12 mouse cellular contexts compared by ENCODE assay signal in genomic region chr15:24992665-24993324, GRCm38 (mm10).
DNase-seq lines count a peak whose midpoint lies in the region; ATAC-seq lines count a peak whose summit lies in the region.
"Had no signal": no experiment of that assay in that cellular context is flagged by ENCODE, and none has a peak within 500 bp of the region (broad histone marks: within the 10 kb centered on the region; RNA-seq: fewer than 3 reads in every experiment).

No protein-coding gene starts in this region.

- no peaks in the 10 kb centered on the region for H3K4me1 ChIP-seq in midbrain, embryonic 11.5 days (ENCODE audit: control insufficient read depth, insufficient read depth, low read length)
- no peaks in the 10 kb centered on the region for H3K4me1 ChIP-seq in midbrain, embryonic 10.5 days
- H3K4me1 ChIP-seq in hindbrain, embryonic 13.5 days (replicated peaks), result no peaks in the 10 kb centered on the region; the same call in 1 of the 2 replicates

- intact Hi-C loops in left cerebral cortex, postnatal 25 days (cut with DNase I), result no loop called here

- H3K9me3 ChIP-seq in midbrain, embryonic 11.5 days (ENCODE audit: control insufficient read depth, low read length), result no peaks in the 10 kb centered on the region
- H3K9me3 ChIP-seq in midbrain, embryonic 10.5 days (replicated peaks), result no peaks in the 10 kb centered on the region
- no peaks in the 10 kb centered on the region for H3K9me3 ChIP-seq in hindbrain, embryonic 13.5 days

- H3K9ac ChIP-seq in midbrain, embryonic 11.5 days (ENCODE audit: low read length), result no peak overlapping the region
- H3K9ac ChIP-seq in hindbrain, embryonic 13.5 days, result no peak overlapping the region
- H3K9ac ChIP-seq: liver, postnatal 0 days had no signal

- peak; percentile 30; the same call in 1 of the 2 replicates for ATAC-seq in midbrain, embryonic 11.5 days (ENCODE audit: low FRiP score)
- ATAC-seq in hindbrain, embryonic 13.5 days (ENCODE audit: low FRiP score), result peak; percentile 92
- ATAC-seq in erythroid progenitor cell, adult 5-6 weeks (replicated peaks; ENCODE audit: low FRiP score, poor library complexity, severe bottlenecking), result no peak
- ATAC-seq: liver, postnatal 0 days had no signal

- H3K4me2 ChIP-seq in midbrain, embryonic 11.5 days, result no peak overlapping the region
- H3K4me2 ChIP-seq in hindbrain, embryonic 13.5 days, result peak overlapping the region; percentile 15; the same call in 1 of the 2 replicates

- no peak overlapping the region for H3K4me3 ChIP-seq in midbrain, embryonic 11.5 days (ENCODE audit: low read depth, low read length)
- no peak overlapping the region for H3K4me3 ChIP-seq in midbrain, embryonic 10.5 days
- no peak overlapping the region for H3K4me3 ChIP-seq in hindbrain, embryonic 13.5 days

- no peaks in the 10 kb centered on the region for H3K27me3 ChIP-seq in midbrain, embryonic 11.5 days (ENCODE audit: control insufficient read depth, insufficient read depth, low read length)
- H3K27me3 ChIP-seq in midbrain, embryonic 10.5 days (ENCODE audit: low read depth, poor library complexity, severe bottlenecking), result no peaks in the 10 kb centered on the region
- H3K27me3 ChIP-seq in hindbrain, embryonic 13.5 days, result no peaks in the 10 kb centered on the region
- H3K27me3 ChIP-seq: CH12.LX had no signal

- H3K36me3 ChIP-seq in midbrain, embryonic 11.5 days (ENCODE audit: control insufficient read depth, insufficient read depth, low read length), result no peaks in the 10 kb centered on the region
- H3K36me3 ChIP-seq in midbrain, embryonic 10.5 days, result no peaks in the 10 kb centered on the region
- H3K36me3 ChIP-seq in hindbrain, embryonic 13.5 days, result no peaks in the 10 kb centered on the region

- DNase-seq in midbrain, embryonic 11.5 days (ENCODE audit: low spot score, missing footprints), result no peak
- DNase-seq in midbrain, embryonic 10.5 days (ENCODE audit: low spot score), result no peak
- DNase-seq in left cerebral cortex, postnatal 25 days (ENCODE audit: low spot score in 2 of 2), result peak; percentile 38 to 49
- peak; percentile 15 for DNase-seq in right cerebral cortex, postnatal 14 days
- no peak for DNase-seq in natural killer cell, adult 2 months (ENCODE audit: low spot score in 2 of 2)
- no peak for DNase-seq in spleen, postnatal 10 days (ENCODE audit: low spot score in 2 of 2)
- DNase-seq: cerebellum, adult 18-20 months; liver, postnatal 0 days; thymus, postnatal 36 days had no signal

- 89% methylated on average over 14 of the region's 14 CpGs for WGBS in midbrain, embryonic 11.5 days
- WGBS in midbrain, embryonic 10.5 days, result 94% methylated on average over 14 of the region's 14 CpGs
- 62% methylated on average over 14 of the region's 14 CpGs for WGBS in hindbrain, embryonic 13.5 days

- no peak overlapping the region for H3K27ac ChIP-seq in midbrain, embryonic 11.5 days (ENCODE audit: low read depth, low read length)
- H3K27ac ChIP-seq in midbrain, embryonic 10.5 days (replicated peaks), result no peak overlapping the region
- H3K27ac ChIP-seq in hindbrain, embryonic 13.5 days, result peak overlapping the region; percentile 67

Comparison
In these comparisons a context has a peak if more than half of its experiments do, and no peak if none do; other contexts are left out.
1. DNase-seq: peak in left cerebral cortex, postnatal 25 days (2 of 2) and right cerebral cortex, postnatal 14 days (single experiment); none in midbrain, embryonic 11.5 days (single experiment), midbrain, embryonic 10.5 days (single experiment), natural killer cell, adult 2 months (0 of 2) and spleen, postnatal 10 days (0 of 2).